Mouse (Mus musculus): ENCODE results near the gene Pcolce. TPM values are rescaled to one million over a fixed set of nuclear protein-coding genes. Genes with fewer than 3 reads are reported as not detected.
"Not testable (repeated sequence)": the region's sequence is repeated elsewhere in the genome, so short reads cannot be mapped to it uniquely, and the experiment has no call there.

Pcolce gene
- polyA plus RNA-seq, 1 experiment from 2014 or later = 9.3 TPM

- H3K27me3 ChIP-seq = no peaks in the 10 kb centered on the region
- H3K4me3 ChIP-seq = peak within 1 kb of the TSS; percentile 57
- peak; percentile 99 for ATAC-seq (replicated peaks)
- peak within 1 kb of the TSS; percentile 90 for H3K27ac ChIP-seq (replicated peaks)
- H3K36me3 ChIP-seq = peaks cover 1% of the 10 kb centered on the region; the same call in 1 of the 2 replicates
- peak within 1 kb of the TSS; percentile 74 for H3K4me2 ChIP-seq (replicated peaks)
- under 1% methylated on average over 46 of the region's 46 CpGs for WGBS
- H3K9ac ChIP-seq (replicated peaks) = peak within 1 kb of the TSS; percentile 65
- peaks cover 38% of the 10 kb centered on the region for H3K4me1 ChIP-seq
- no peaks in the 10 kb centered on the region for H3K9me3 ChIP-seq
Observed at GRCm38 (mm10) chr5:137628498-137629305, 15.1 kb upstream of the Pcolce start, which contains the start of the genes Fbxo24, Lrch4 and Gm20605. TSS of gene Fbxo24 (minus strand) at chr5:137629002. TSS of gene Lrch4 (plus strand) at chr5:137629121. TSS of gene Gm20605 (plus strand) at chr5:137629175.

- Histone ChIP-seq H3K4me3 (peak overlapping the region; percentile 54), H3K9me3 (no peaks in the 10 kb centered on the region), H3K36me3 (no peaks in the 10 kb centered on the region), H3K27me3 (no peaks in the 10 kb centered on the region), H3K4me2 (replicated peaks) (peak overlapping the region; percentile 65), H3K9ac (replicated peaks) (peak overlapping the region; percentile 65), H3K4me1 (peaks cover 38% of the 10 kb centered on the region), H3K27ac (replicated peaks) (peak overlapping the region; percentile 90)
- WGBS = 3% methylated on average over 9 of the region's 9 CpGs
- ATAC-seq (replicated peaks) = no peak
Observed at GRCm38 (mm10) chr5:137627991-137628390, 14.4 kb upstream of the Pcolce start.

GRCm38 (mm10) chr5:137623937-137624530, 10.4 kb upstream of the Pcolce start:
- H3K9me3 ChIP-seq = no peaks in the 10 kb centered on the region
- H3K36me3 ChIP-seq = no peaks in the 10 kb centered on the region
- H3K4me2 ChIP-seq (replicated peaks) = no peak overlapping the region
- peaks cover 8% of the 10 kb centered on the region for H3K4me1 ChIP-seq
- no peak overlapping the region for H3K9ac ChIP-seq (replicated peaks)
- 88% methylated on average over 11 of the region's 11 CpGs for WGBS
- H3K27ac ChIP-seq (replicated peaks) = no peak overlapping the region
- H3K27me3 ChIP-seq = no peaks in the 10 kb centered on the region
- no peak for ATAC-seq (replicated peaks)
- H3K4me3 ChIP-seq = no peak overlapping the region

GRCm38 (mm10) chr5:137615347-137615746, 1.8 kb upstream of the Pcolce start:
- H3K4me3 ChIP-seq = no peak overlapping the region
- no peaks in the 10 kb centered on the region for H3K36me3 ChIP-seq
- ATAC-seq (replicated peaks) = no peak
- no peak overlapping the region for H3K27ac ChIP-seq (replicated peaks)
- no peak overlapping the region for H3K4me2 ChIP-seq (replicated peaks)
- H3K4me1 ChIP-seq = no peaks in the 10 kb centered on the region
- no peaks in the 10 kb centered on the region for H3K9me3 ChIP-seq
- H3K27me3 ChIP-seq = no peaks in the 10 kb centered on the region
- no peak overlapping the region for H3K9ac ChIP-seq (replicated peaks)
- 94% methylated on average over 7 of the region's 7 CpGs for WGBS

GRCm38 (mm10) chr5:137614921-137615320, 1.3 kb upstream of the Pcolce start:
- H3K4me1 ChIP-seq; H3K4me3 ChIP-seq; H3K9me3 ChIP-seq; ATAC-seq (replicated peaks); H3K4me2 ChIP-seq (replicated peaks); H3K36me3 ChIP-seq; H3K27me3 ChIP-seq; H3K27ac ChIP-seq (replicated peaks); H3K9ac ChIP-seq (replicated peaks): not testable (repeated sequence)
- WGBS = 95% methylated on average over 2 of the region's 2 CpGs

- Histone ChIP-seq H3K27me3 (peaks cover 6% of the 10 kb centered on the region; the same call in 1 of the 2 replicates), H3K27ac (replicated peaks) (no peak overlapping the region), H3K4me2 (replicated peaks) (no peak overlapping the region), H3K36me3 (no peaks in the 10 kb centered on the region), H3K4me1 (no peaks in the 10 kb centered on the region), H3K9me3 (no peaks in the 10 kb centered on the region), H3K4me3 (no peak overlapping the region), H3K9ac (replicated peaks) (no peak overlapping the region)
- WGBS = 71% methylated on average over 5 of the region's 5 CpGs
- no peak for ATAC-seq (replicated peaks)
Observed at GRCm38 (mm10) chr5:137613076-137613475, 508 bp downstream of the Pcolce start.

GRCm38 (mm10) chr5:137611245-137611602, 2.4 kb downstream of the Pcolce start:
- H3K4me2 ChIP-seq (replicated peaks) = no peak overlapping the region
- no peaks in the 10 kb centered on the region for H3K36me3 ChIP-seq
- ATAC-seq (replicated peaks) = no peak
- no peak overlapping the region for H3K4me3 ChIP-seq
- H3K27me3 ChIP-seq = peaks cover 10% of the 10 kb centered on the region; the same call in 1 of the 2 replicates
- H3K4me1 ChIP-seq = no peaks in the 10 kb centered on the region
- no peak overlapping the region for H3K9ac ChIP-seq (replicated peaks)
- no peaks in the 10 kb centered on the region for H3K9me3 ChIP-seq
- WGBS = 31% methylated on average over 6 of the region's 6 CpGs
- H3K27ac ChIP-seq (replicated peaks) = no peak overlapping the region

- Histone ChIP-seq H3K4me1 (no peaks in the 10 kb centered on the region), H3K4me2 (replicated peaks) (no peak overlapping the region), H3K9ac (replicated peaks) (no peak overlapping the region), H3K27me3 (peaks cover 10% of the 10 kb centered on the region; the same call in 1 of the 2 replicates), H3K36me3 (no peaks in the 10 kb centered on the region), H3K9me3 (no peaks in the 10 kb centered on the region), H3K4me3 (no peak overlapping the region), H3K27ac (replicated peaks) (no peak overlapping the region)
- WGBS = 24% methylated on average over 11 of the region's 12 CpGs
- ATAC-seq (replicated peaks) = no peak
Observed at GRCm38 (mm10) chr5:137610548-137611244, 2.9 kb downstream of the Pcolce start.

- no peak overlapping the region for H3K4me3 ChIP-seq
- WGBS = 85% methylated on average over 4 of the region's 4 CpGs
- no peak overlapping the region for H3K27ac ChIP-seq (replicated peaks)
- H3K36me3 ChIP-seq = no peaks in the 10 kb centered on the region
- H3K27me3 ChIP-seq = peaks cover 10% of the 10 kb centered on the region; the same call in 1 of the 2 replicates
- no peak overlapping the region for H3K4me2 ChIP-seq (replicated peaks)
- no peaks in the 10 kb centered on the region for H3K4me1 ChIP-seq
- no peak overlapping the region for H3K9ac ChIP-seq (replicated peaks)
- no peak for ATAC-seq (replicated peaks)
- H3K9me3 ChIP-seq = no peaks in the 10 kb centered on the region
Observed at GRCm38 (mm10) chr5:137610056-137610455, 3.5 kb downstream of the Pcolce start.

GRCm38 (mm10) chr5:137609292-137609691, 4.3 kb downstream of the Pcolce start:
- Histone ChIP-seq H3K4me1 (no peaks in the 10 kb centered on the region), H3K27ac (replicated peaks) (no peak overlapping the region), H3K4me2 (replicated peaks) (no peak overlapping the region), H3K27me3 (peaks cover 10% of the 10 kb centered on the region; the same call in 1 of the 2 replicates), H3K36me3 (no peaks in the 10 kb centered on the region), H3K9ac (replicated peaks) (no peak overlapping the region), H3K9me3 (no peaks in the 10 kb centered on the region), H3K4me3 (no peak overlapping the region)
- 62% methylated on average over 3 of the region's 3 CpGs for WGBS
- no peak for ATAC-seq (replicated peaks)

- no peak overlapping the region for H3K9ac ChIP-seq (replicated peaks)
- peak overlapping the region; percentile 20 for H3K4me2 ChIP-seq (replicated peaks)
- no peaks in the 10 kb centered on the region for H3K9me3 ChIP-seq
- 14% methylated on average over 23 of the region's 23 CpGs for WGBS
- peaks cover 10% of the 10 kb centered on the region; the same call in 1 of the 2 replicates for H3K27me3 ChIP-seq
- ATAC-seq (replicated peaks) = no peak
- no peak overlapping the region for H3K27ac ChIP-seq (replicated peaks)
- H3K4me1 ChIP-seq = no peaks in the 10 kb centered on the region
- peak overlapping the region; percentile 10; the same call in 1 of the 2 replicates for H3K4me3 ChIP-seq
- H3K36me3 ChIP-seq = no peaks in the 10 kb centered on the region
Observed at GRCm38 (mm10) chr5:137608654-137609190, 4.9 kb downstream of the Pcolce start.

Data from forebrain, embryonic 15.5 days (tissue).